Mouse (Mus musculus) splenic B cell, adult 2 months (primary cell): ENCODE results near the gene Mtnr1a.

Experiments used
- DNase-seq: peaks from one replicate; pipeline ENCODE4 v3.0.0-alpha.2; 2011; ENCODE audit warnings: low read depth, low spot score
- H3K27me3 ChIP-seq: 2 replicates; pipeline ENCODE4 v1.6.1; 2012; ENCODE audit warnings: mild to moderate bottlenecking, low read length, moderate library complexity, mixed read lengths; ENCODE audit not compliant: control insufficient read depth, poor library complexity, insufficient read depth, severe bottlenecking
- H3K36me3 ChIP-seq: 2 replicates; pipeline ENCODE4 v1.6.1; 2012; ENCODE audit warnings: mild to moderate bottlenecking, low read length, moderate library complexity, mixed read lengths; ENCODE audit not compliant: control insufficient read depth, poor library complexity, insufficient read depth, severe bottlenecking

Mtnr1a gene

GRCm38 (mm10) chr8:45068759-45069386, at the start of gene Mtnr1a:
Gene Mtnr1a (plus strand): TSS chr8:45069137.
- Histone ChIP-seq H3K36me3 (no peaks in the 10 kb centered on the region), H3K27me3 (no peaks in the 10 kb centered on the region)
- DNase-seq: peak; percentile 1

GRCm38 (mm10) chr8:45019241-45019640, 49.7 kb upstream of the Mtnr1a start:
- no peaks in the 10 kb centered on the region for H3K36me3 ChIP-seq
- no peak for DNase-seq
- H3K27me3 ChIP-seq: no peaks in the 10 kb centered on the region

GRCm38 (mm10) chr8:45021171-45021570, 47.8 kb upstream of the Mtnr1a start:
- no peaks in the 10 kb centered on the region for H3K27me3 ChIP-seq

GRCm38 (mm10) chr8:45021911-45022665, 46.8 kb upstream of the Mtnr1a start:
- H3K27me3 ChIP-seq: no peaks in the 10 kb centered on the region
- no peaks in the 10 kb centered on the region for H3K36me3 ChIP-seq
- DNase-seq: no peak

More at GRCm38 (mm10) chr8:45021171-45021570, 47.8 kb upstream of the Mtnr1a start:
- no peaks in the 10 kb centered on the region for H3K36me3 ChIP-seq
- DNase-seq: no peak

- Histone ChIP-seq H3K36me3 (no peaks in the 10 kb centered on the region), H3K27me3 (no peaks in the 10 kb centered on the region)
- no peak for DNase-seq
Observed at GRCm38 (mm10) chr8:45028081-45028497, 40.8 kb upstream of the Mtnr1a start.

GRCm38 (mm10) chr8:45038350-45038749, 30.6 kb upstream of the Mtnr1a start:
- no peak for DNase-seq
- Histone ChIP-seq H3K36me3 (no peaks in the 10 kb centered on the region), H3K27me3 (no peaks in the 10 kb centered on the region)

GRCm38 (mm10) chr8:45044160-45044559, 24.8 kb upstream of the Mtnr1a start:
- no peak for DNase-seq
- no peaks in the 10 kb centered on the region for H3K27me3 ChIP-seq
- H3K36me3 ChIP-seq: no peaks in the 10 kb centered on the region

GRCm38 (mm10) chr8:45050451-45050850, 18.5 kb upstream of the Mtnr1a start:
- Histone ChIP-seq H3K36me3 (no peaks in the 10 kb centered on the region), H3K27me3 (no peaks in the 10 kb centered on the region)
- DNase-seq: no peak

- Histone ChIP-seq H3K27me3 (no peaks in the 10 kb centered on the region), H3K36me3 (no peaks in the 10 kb centered on the region)
- DNase-seq: no peak
Observed at GRCm38 (mm10) chr8:45051236-45051635, 17.7 kb upstream of the Mtnr1a start.

GRCm38 (mm10) chr8:45052205-45052604, 16.7 kb upstream of the Mtnr1a start:
- no peaks in the 10 kb centered on the region for H3K27me3 ChIP-seq
- H3K36me3 ChIP-seq: no peaks in the 10 kb centered on the region
- no peak for DNase-seq

GRCm38 (mm10) chr8:45052618-45053017, 16.3 kb upstream of the Mtnr1a start:
- Histone ChIP-seq H3K27me3 (no peaks in the 10 kb centered on the region), H3K36me3 (no peaks in the 10 kb centered on the region)
- DNase-seq: no peak

- no peaks in the 10 kb centered on the region for H3K36me3 ChIP-seq
- no peak for DNase-seq
- H3K27me3 ChIP-seq: no peaks in the 10 kb centered on the region
Observed at GRCm38 (mm10) chr8:45055500-45055899, 13.4 kb upstream of the Mtnr1a start.

- H3K27me3 ChIP-seq: no peaks in the 10 kb centered on the region
- no peak for DNase-seq
Observed at GRCm38 (mm10) chr8:45056810-45057209, 12.1 kb upstream of the Mtnr1a start.

GRCm38 (mm10) chr8:45060083-45060482, 8.9 kb upstream of the Mtnr1a start:
- no peaks in the 10 kb centered on the region for H3K36me3 ChIP-seq
- no peaks in the 10 kb centered on the region for H3K27me3 ChIP-seq
- no peak for DNase-seq

More at GRCm38 (mm10) chr8:45056810-45057209, 12.1 kb upstream of the Mtnr1a start:
- no peaks in the 10 kb centered on the region for H3K36me3 ChIP-seq

GRCm38 (mm10) chr8:45062311-45062710, 6.6 kb upstream of the Mtnr1a start:
- H3K27me3 ChIP-seq: no peaks in the 10 kb centered on the region
- no peaks in the 10 kb centered on the region for H3K36me3 ChIP-seq
- no peak for DNase-seq
